Mouse (Mus musculus): ENCODE measurements around the gene Myo1d. TPM values are rescaled to one million over a fixed set of nuclear protein-coding genes. Genes with fewer than 3 reads are reported as not detected.

Gene Myo1d
- polyA plus RNA-seq, 1 experiment from 2014 or later, result 50.1 TPM

DNA sequence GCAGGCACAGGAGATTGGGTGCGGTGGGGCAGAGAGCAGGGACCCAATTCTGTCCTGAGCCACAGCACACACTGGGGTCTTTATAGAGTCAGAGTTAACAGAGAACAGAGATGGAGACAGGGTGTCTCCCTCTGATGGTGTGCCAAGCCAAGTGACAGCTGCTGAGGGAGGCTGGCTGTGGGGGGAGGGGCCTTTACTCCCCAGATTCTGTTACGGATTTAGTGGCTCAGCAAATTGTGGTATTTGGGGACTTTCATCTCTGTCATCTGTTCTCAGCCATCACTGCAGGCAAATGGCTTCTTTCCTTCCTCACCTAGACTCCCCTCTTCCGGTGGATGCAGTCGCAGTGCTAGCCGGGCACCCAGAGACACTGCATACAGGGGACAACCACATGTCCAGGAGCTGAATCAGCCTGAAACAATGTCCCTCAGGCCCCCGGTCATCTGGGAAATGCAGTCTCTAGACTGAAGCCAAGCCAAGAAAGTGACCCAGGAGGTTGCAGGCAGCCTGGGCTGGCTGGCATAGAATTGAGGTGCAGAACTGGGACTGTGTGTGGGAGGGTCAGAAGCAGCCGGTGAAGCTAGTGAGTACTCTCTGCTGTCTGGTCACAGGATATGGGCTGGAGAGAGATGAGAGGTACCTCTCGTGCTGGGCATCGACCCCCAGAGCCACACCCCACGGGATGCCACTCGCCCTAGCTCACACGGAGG is 290.5 kb downstream of the Myo1d start:
- Histone ChIP-seq H3K9me3 (ENCODE audit: control insufficient read depth, low read length) (no peaks in the 10 kb centered on the region), H3K27ac (ENCODE audit: low read depth) (no peak overlapping the region), H3K27me3 (replicated peaks; ENCODE audit: control insufficient read depth, insufficient read depth, low read length) (no peaks in the 10 kb centered on the region), H3K4me2 (ENCODE audit: low read length) (no peak overlapping the region), H3K4me3 (ENCODE audit: low read depth, low read length) (no peak overlapping the region), H3K9ac (ENCODE audit: low read length) (no peak overlapping the region), H3K36me3 (ENCODE audit: control insufficient read depth, insufficient read depth, low read length) (no peaks in the 10 kb centered on the region), H3K4me1 (replicated peaks; ENCODE audit: control insufficient read depth, insufficient read depth, low read length) (0 out of 2 replicates have a peak, but pooled peaks cover 3% of the 10 kb centered on the region)
- ATAC-seq (replicated peaks; ENCODE audit: low FRiP score, low TSS enrichment, low read depth) (no peak), DNase-seq (ENCODE audit: low spot score) (no peak)
- 65% methylated on average over 12 of the region's 12 CpGs for WGBS

DNA sequence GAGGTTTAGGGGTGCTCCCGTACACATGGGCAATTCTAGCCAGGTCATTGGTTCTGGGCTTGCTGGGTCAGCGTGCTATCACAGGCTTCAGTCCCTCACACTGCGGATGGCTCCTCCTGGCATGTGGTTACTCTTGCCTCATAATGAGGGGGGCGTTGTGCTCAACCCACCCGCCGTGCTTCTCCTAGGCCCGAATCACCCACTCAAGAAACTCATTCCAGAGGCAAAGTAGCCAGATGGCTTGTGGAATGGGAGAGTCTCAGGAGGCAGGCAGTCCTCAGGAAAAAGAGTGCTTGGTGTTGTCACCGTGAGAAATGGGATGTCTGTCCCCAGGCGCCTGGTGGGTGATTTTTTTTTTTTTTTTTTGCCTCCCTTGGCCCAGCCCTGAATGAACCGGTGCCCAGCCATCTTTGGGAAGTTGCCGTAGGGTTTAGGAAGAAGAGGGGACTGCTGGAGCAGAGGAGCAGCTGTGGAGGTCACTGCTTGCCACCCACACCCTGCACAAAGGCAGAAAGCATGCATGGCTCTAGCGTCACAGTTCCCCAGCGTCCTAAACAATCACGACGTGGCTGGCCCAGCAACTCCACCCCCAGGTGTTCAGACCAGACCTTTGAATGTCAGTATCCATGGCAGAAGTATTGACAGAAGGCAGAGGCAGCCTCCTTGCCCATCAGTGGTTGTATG is 291.8 kb downstream of the Myo1d start:
- no peak overlapping the region for H3K4me2 ChIP-seq (ENCODE audit: low read length)
- DNase-seq (ENCODE audit: low spot score) (no peak), ATAC-seq (replicated peaks; ENCODE audit: low FRiP score, low TSS enrichment, low read depth) (no peak)
- 75% methylated on average over 15 of the region's 15 CpGs for WGBS
- no peaks in the 10 kb centered on the region for H3K27me3 ChIP-seq (replicated peaks; ENCODE audit: control insufficient read depth, insufficient read depth, low read length)
- no peak overlapping the region for H3K27ac ChIP-seq (ENCODE audit: low read depth)
- H3K36me3 ChIP-seq (ENCODE audit: control insufficient read depth, insufficient read depth, low read length), result no peaks in the 10 kb centered on the region
- no peaks in the 10 kb centered on the region for H3K9me3 ChIP-seq (ENCODE audit: control insufficient read depth, low read length)
- no peak overlapping the region for H3K9ac ChIP-seq (ENCODE audit: low read length)
- H3K4me3 ChIP-seq (ENCODE audit: low read depth, low read length), result no peak overlapping the region
- 0 out of 2 replicates have a peak, but pooled peaks cover 3% of the 10 kb centered on the region for H3K4me1 ChIP-seq (replicated peaks; ENCODE audit: control insufficient read depth, insufficient read depth, low read length)

DNA sequence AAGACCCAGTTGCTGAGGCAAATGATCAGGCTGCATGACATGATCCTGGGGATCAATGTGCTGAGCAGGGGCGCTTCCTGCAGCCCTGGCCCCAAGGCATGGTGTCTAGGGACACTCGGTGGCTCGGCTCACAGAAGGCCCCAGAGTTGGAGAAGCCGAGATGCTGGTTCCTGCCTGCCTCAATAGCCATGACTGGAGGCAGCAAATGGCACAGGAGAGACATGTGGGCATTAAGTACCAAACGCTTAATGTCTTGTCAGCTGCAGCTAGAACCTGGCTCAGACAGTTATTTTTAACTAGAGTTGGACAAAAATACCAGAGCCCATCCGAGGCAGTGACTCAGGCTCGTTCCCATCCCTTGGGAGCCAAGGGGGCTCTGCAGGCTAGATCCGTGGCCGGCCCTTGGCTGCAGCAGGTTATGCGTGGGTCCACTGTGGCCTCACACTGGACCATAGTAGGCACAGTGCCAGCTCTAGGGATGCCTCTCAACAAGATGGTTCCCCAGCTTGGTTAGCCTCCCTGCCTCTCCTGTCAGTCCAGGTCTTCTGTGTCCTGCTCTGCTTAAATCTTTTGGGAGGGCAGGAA is 294.1 kb downstream of the Myo1d start:
- H3K9me3 ChIP-seq (ENCODE audit: control insufficient read depth, low read length), result no peaks in the 10 kb centered on the region
- 83% methylated on average over 10 of the region's 10 CpGs for WGBS
- H3K4me3 ChIP-seq (ENCODE audit: low read depth, low read length), result no peak overlapping the region
- no peaks in the 10 kb centered on the region for H3K36me3 ChIP-seq (ENCODE audit: control insufficient read depth, insufficient read depth, low read length)
- DNase-seq (ENCODE audit: low spot score) (no peak), ATAC-seq (replicated peaks; ENCODE audit: low FRiP score, low TSS enrichment, low read depth) (no peak)
- H3K27me3 ChIP-seq (replicated peaks; ENCODE audit: control insufficient read depth, insufficient read depth, low read length), result no peaks in the 10 kb centered on the region
- H3K27ac ChIP-seq (ENCODE audit: low read depth), result no peak overlapping the region
- no peak overlapping the region for H3K9ac ChIP-seq (ENCODE audit: low read length)
- 0 out of 2 replicates have a peak, but pooled peaks cover 3% of the 10 kb centered on the region for H3K4me1 ChIP-seq (replicated peaks; ENCODE audit: control insufficient read depth, insufficient read depth, low read length)
- no peak overlapping the region for H3K4me2 ChIP-seq (ENCODE audit: low read length)

DNA sequence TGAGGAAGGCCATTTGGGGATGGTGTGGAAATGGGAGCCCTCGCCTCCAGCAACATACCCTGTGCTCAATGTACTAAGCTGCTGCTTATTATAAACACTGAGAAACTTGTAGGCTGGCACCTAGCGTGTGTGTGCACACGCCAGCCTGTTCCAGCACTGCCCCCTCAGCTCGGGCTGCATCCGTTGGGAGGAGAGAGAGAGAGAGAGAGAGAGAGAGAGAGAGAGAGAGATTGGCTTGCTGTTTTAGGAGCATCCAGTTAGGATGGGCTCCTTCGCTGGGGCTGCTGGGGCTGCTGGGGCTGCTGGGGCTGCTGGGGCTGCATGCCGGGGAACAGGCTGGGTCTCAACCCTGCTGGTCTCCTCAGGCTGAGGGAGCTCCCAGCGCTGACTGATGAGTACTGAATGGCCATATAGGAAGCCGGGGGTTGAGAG is 294.7 kb downstream of the Myo1d start:
- H3K4me1 ChIP-seq (replicated peaks; ENCODE audit: control insufficient read depth, insufficient read depth, low read length), result 0 out of 2 replicates have a peak, but pooled peaks cover 3% of the 10 kb centered on the region
- H3K9me3 ChIP-seq (ENCODE audit: control insufficient read depth, low read length), result no peaks in the 10 kb centered on the region
- ATAC-seq (replicated peaks; ENCODE audit: low FRiP score, low TSS enrichment, low read depth), result no peak
- H3K4me2 ChIP-seq (ENCODE audit: low read length), result no peak overlapping the region
- no peak overlapping the region for H3K27ac ChIP-seq (ENCODE audit: low read depth)
- H3K9ac ChIP-seq (ENCODE audit: low read length), result no peak overlapping the region
- no peak overlapping the region for H3K4me3 ChIP-seq (ENCODE audit: low read depth, low read length)
- no peak for DNase-seq (ENCODE audit: low spot score)
- 74% methylated on average over 9 of the region's 9 CpGs for WGBS
- H3K36me3 ChIP-seq (ENCODE audit: control insufficient read depth, insufficient read depth, low read length), result no peaks in the 10 kb centered on the region
- H3K27me3 ChIP-seq (replicated peaks; ENCODE audit: control insufficient read depth, insufficient read depth, low read length), result no peaks in the 10 kb centered on the region

- no peak overlapping the region for H3K4me3 ChIP-seq (ENCODE audit: low read depth, low read length)
- no peak overlapping the region for H3K4me2 ChIP-seq (ENCODE audit: low read length)
- no peak for DNase-seq (ENCODE audit: low spot score)
- ATAC-seq (replicated peaks; ENCODE audit: low FRiP score, low TSS enrichment, low read depth), result no peak
- no peaks in the 10 kb centered on the region for H3K36me3 ChIP-seq (ENCODE audit: control insufficient read depth, insufficient read depth, low read length)
- H3K27ac ChIP-seq (ENCODE audit: low read depth), result no peak overlapping the region
- 45% methylated on average over 12 of the region's 12 CpGs for WGBS
- H3K27me3 ChIP-seq (replicated peaks; ENCODE audit: control insufficient read depth, insufficient read depth, low read length), result no peaks in the 10 kb centered on the region
- peaks cover 4% of the 10 kb centered on the region; the same call in 1 of the 2 replicates for H3K4me1 ChIP-seq (replicated peaks; ENCODE audit: control insufficient read depth, insufficient read depth, low read length)
- H3K9ac ChIP-seq (ENCODE audit: low read length), result no peak overlapping the region
- H3K9me3 ChIP-seq (ENCODE audit: control insufficient read depth, low read length), result no peaks in the 10 kb centered on the region
These were observed 295.5 kb downstream of the Myo1d start for GRCm38 (mm10) chr11:80484191-80484791.

GRCm38 (mm10) chr11:80483536-80484067 is 296.2 kb downstream of the Myo1d start:
- DNase-seq (ENCODE audit: low spot score), result no peak
- no peak overlapping the region for H3K4me2 ChIP-seq (ENCODE audit: low read length)
- H3K4me1 ChIP-seq (replicated peaks; ENCODE audit: control insufficient read depth, insufficient read depth, low read length), result peaks cover 8% of the 10 kb centered on the region; the same call in 1 of the 2 replicates
- WGBS, result 85% methylated on average over 6 of the region's 6 CpGs
- H3K36me3 ChIP-seq (ENCODE audit: control insufficient read depth, insufficient read depth, low read length), result no peaks in the 10 kb centered on the region
- no peak for ATAC-seq (replicated peaks; ENCODE audit: low FRiP score, low TSS enrichment, low read depth)
- no peaks in the 10 kb centered on the region for H3K27me3 ChIP-seq (replicated peaks; ENCODE audit: control insufficient read depth, insufficient read depth, low read length)
- H3K9ac ChIP-seq (ENCODE audit: low read length), result no peak overlapping the region
- H3K4me3 ChIP-seq (ENCODE audit: low read depth, low read length), result no peak overlapping the region
- no peak overlapping the region for H3K27ac ChIP-seq (ENCODE audit: low read depth)
- H3K9me3 ChIP-seq (ENCODE audit: control insufficient read depth, low read length), result no peaks in the 10 kb centered on the region

- H3K4me1 ChIP-seq (replicated peaks; ENCODE audit: control insufficient read depth, insufficient read depth, low read length), result peaks cover 14% of the 10 kb centered on the region; the same call in 1 of the 2 replicates
- no peaks in the 10 kb centered on the region for H3K9me3 ChIP-seq (ENCODE audit: control insufficient read depth, low read length)
- ATAC-seq (replicated peaks; ENCODE audit: low FRiP score, low TSS enrichment, low read depth) (no peak), DNase-seq (ENCODE audit: low spot score) (no peak)
- H3K27me3 ChIP-seq (replicated peaks; ENCODE audit: control insufficient read depth, insufficient read depth, low read length), result no peaks in the 10 kb centered on the region
- H3K4me3 ChIP-seq (ENCODE audit: low read depth, low read length), result no peak overlapping the region
- no peaks in the 10 kb centered on the region for H3K36me3 ChIP-seq (ENCODE audit: control insufficient read depth, insufficient read depth, low read length)
- H3K9ac ChIP-seq (ENCODE audit: low read length), result no peak overlapping the region
- no peak overlapping the region for H3K27ac ChIP-seq (ENCODE audit: low read depth)
- no peak overlapping the region for H3K4me2 ChIP-seq (ENCODE audit: low read length)
- WGBS, result 88% methylated on average over 7 of the region's 7 CpGs
These were observed 296.9 kb downstream of the Myo1d start for GRCm38 (mm10) chr11:80482921-80483320.

DNA sequence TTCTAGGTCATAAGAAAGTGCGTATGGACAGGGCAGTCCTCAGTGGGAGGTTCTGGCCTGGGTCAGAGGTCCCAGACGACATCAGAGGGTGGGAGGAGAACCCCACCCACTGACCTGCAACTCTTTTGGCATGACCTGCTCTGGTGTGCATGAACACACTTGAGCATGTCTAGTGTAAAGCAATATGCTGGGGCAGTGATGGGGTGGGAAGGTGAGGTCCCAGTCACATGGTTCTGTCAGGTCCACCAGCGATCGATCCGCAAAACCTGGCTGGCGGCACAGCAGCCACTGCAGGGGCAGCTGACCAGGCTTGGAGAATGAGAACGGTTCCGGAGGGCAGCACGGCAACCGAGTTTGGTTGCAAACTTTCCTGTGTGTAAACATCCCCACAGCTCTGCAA is 297.5 kb downstream of the Myo1d start:
- H3K4me1 ChIP-seq (replicated peaks; ENCODE audit: control insufficient read depth, insufficient read depth, low read length), result peaks cover 17% of the 10 kb centered on the region; the same call in 1 of the 2 replicates
- no peaks in the 10 kb centered on the region for H3K9me3 ChIP-seq (ENCODE audit: control insufficient read depth, low read length)
- no peak overlapping the region for H3K27ac ChIP-seq (ENCODE audit: low read depth)
- DNase-seq (ENCODE audit: low spot score) (no peak), ATAC-seq (replicated peaks; ENCODE audit: low FRiP score, low TSS enrichment, low read depth) (no peak)
- no peak overlapping the region for H3K9ac ChIP-seq (ENCODE audit: low read length)
- H3K4me2 ChIP-seq (ENCODE audit: low read length), result no peak overlapping the region
- no peaks in the 10 kb centered on the region for H3K36me3 ChIP-seq (ENCODE audit: control insufficient read depth, insufficient read depth, low read length)
- no peaks in the 10 kb centered on the region for H3K27me3 ChIP-seq (replicated peaks; ENCODE audit: control insufficient read depth, insufficient read depth, low read length)
- H3K4me3 ChIP-seq (ENCODE audit: low read depth, low read length), result no peak overlapping the region
- WGBS, result 78% methylated on average over 10 of the region's 10 CpGs

Data from intestine, embryonic 14.5 days (tissue).